Mouse (Mus musculus): ENCODE data around the gene Epha4.

Gene Epha4

GRCm38 (mm10) chr1:77512431-77513195 is 2.3 kb downstream of the Epha4 start:
- DNase-seq (ENCODE audit: extremely low read depth, insufficient read length, low spot score) = no peak

GRCm38 (mm10) chr1:77512059-77512407 is 2.9 kb downstream of the Epha4 start:
- DNase-seq (ENCODE audit: extremely low read depth, insufficient read length, low spot score) = no peak

- DNase-seq (ENCODE audit: extremely low read depth, insufficient read length, low spot score) = no peak
Measured at GRCm38 (mm10) chr1:77511372-77512058, 3.4 kb downstream of the Epha4 start.

- DNase-seq (ENCODE audit: extremely low read depth, insufficient read length, low spot score) = no peak
Measured at GRCm38 (mm10) chr1:77510623-77511022, 4.3 kb downstream of the Epha4 start.

- no peak for DNase-seq (ENCODE audit: extremely low read depth, insufficient read length, low spot score)
Measured at GRCm38 (mm10) chr1:77506856-77507200, 8.1 kb downstream of the Epha4 start.

- no peak for DNase-seq (ENCODE audit: extremely low read depth, insufficient read length, low spot score)
Measured at GRCm38 (mm10) chr1:77506038-77506855, 8.6 kb downstream of the Epha4 start.

GRCm38 (mm10) chr1:77505263-77505662 is 9.6 kb downstream of the Epha4 start:
- DNase-seq (ENCODE audit: extremely low read depth, insufficient read length, low spot score) = no peak

- DNase-seq (ENCODE audit: extremely low read depth, insufficient read length, low spot score) = no peak
Measured at GRCm38 (mm10) chr1:77504813-77505212, 10.1 kb downstream of the Epha4 start.

- no peak for DNase-seq (ENCODE audit: extremely low read depth, insufficient read length, low spot score)
Measured at GRCm38 (mm10) chr1:77503711-77504181, 11.1 kb downstream of the Epha4 start.

GRCm38 (mm10) chr1:77502554-77503119 is 12.3 kb downstream of the Epha4 start:
- no peak for DNase-seq (ENCODE audit: extremely low read depth, insufficient read length, low spot score)

GRCm38 (mm10) chr1:77501363-77501933 is 13.4 kb downstream of the Epha4 start:
- DNase-seq (ENCODE audit: extremely low read depth, insufficient read length, low spot score) = no peak

- no peak for DNase-seq (ENCODE audit: extremely low read depth, insufficient read length, low spot score)
Measured at GRCm38 (mm10) chr1:77497506-77497905, 17.4 kb downstream of the Epha4 start.

GRCm38 (mm10) chr1:77496468-77497181 is 18.3 kb downstream of the Epha4 start:
- no peak for DNase-seq (ENCODE audit: extremely low read depth, insufficient read length, low spot score)

GRCm38 (mm10) chr1:77495790-77496158 is 19.1 kb downstream of the Epha4 start:
- no peak for DNase-seq (ENCODE audit: extremely low read depth, insufficient read length, low spot score)

- no peak for DNase-seq (ENCODE audit: extremely low read depth, insufficient read length, low spot score)
Measured at GRCm38 (mm10) chr1:77495030-77495789, 19.7 kb downstream of the Epha4 start.

GRCm38 (mm10) chr1:77493841-77494635 is 20.9 kb downstream of the Epha4 start:
- no peak for DNase-seq (ENCODE audit: extremely low read depth, insufficient read length, low spot score)

GRCm38 (mm10) chr1:77490166-77490565 is 24.7 kb downstream of the Epha4 start:
- DNase-seq (ENCODE audit: extremely low read depth, insufficient read length, low spot score) = no peak

GRCm38 (mm10) chr1:77489387-77489786 is 25.5 kb downstream of the Epha4 start:
- DNase-seq (ENCODE audit: extremely low read depth, insufficient read length, low spot score) = no peak

All from 3134 (cell line).